Mouse (Mus musculus): ENCODE data around the gene Tnni1. TPM values are rescaled to one million over a fixed set of nuclear protein-coding genes. Genes with fewer than 3 reads are reported as not detected.

Gene Tnni1
- polyA plus RNA-seq, 1 experiment = 1.0 TPM

DNA sequence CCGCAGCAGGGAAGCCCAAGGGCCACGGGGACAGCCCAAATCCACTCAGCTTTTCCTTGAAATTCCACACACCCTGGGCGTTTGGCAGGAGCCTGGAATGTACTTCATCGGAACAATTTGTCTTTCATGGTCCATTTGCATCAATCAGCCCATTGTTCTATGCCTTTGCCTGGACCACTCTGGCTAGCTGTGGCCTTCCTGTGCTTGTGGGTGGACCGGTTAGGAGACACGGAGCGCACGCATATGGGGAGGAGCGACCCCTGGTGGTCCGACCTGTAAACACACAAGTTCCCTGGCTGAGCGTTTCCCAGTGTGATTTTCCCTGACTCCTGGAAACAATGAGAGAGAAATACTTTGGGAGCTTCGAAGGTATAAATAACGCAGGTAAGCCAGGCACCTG, 2.0 kb downstream of the Tnni1 start:
- H3K36me3 ChIP-seq (ENCODE audit: control insufficient read depth, insufficient read depth, low read length, poor library complexity, severe bottlenecking) = no peaks in the 10 kb centered on the region
- H3K9ac ChIP-seq (ENCODE audit: low read depth, poor library complexity, severe bottlenecking) = no peak overlapping the region
- peaks cover 1% of the 10 kb centered on the region for H3K4me1 ChIP-seq (ENCODE audit: control insufficient read depth, insufficient read depth, low read length)
- TF ChIP-seq CTCF (IDR thresholded peaks at IDR 0.05; ENCODE audit: low read depth, low read length) (peak; percentile 97), POLR2A (IDR thresholded peaks at IDR 0.05; ENCODE audit: insufficient read depth, low read length) (no peak)
- H3K4me3 ChIP-seq (ENCODE audit: low read depth, low read length) = no peak overlapping the region
- no peaks in the 10 kb centered on the region for H3K27me3 ChIP-seq (ENCODE audit: control insufficient read depth, insufficient read depth, low read length, poor library complexity, severe bottlenecking)
- H3K27ac ChIP-seq (ENCODE audit: insufficient read depth, low read length) = no peak overlapping the region
- no peaks in the 10 kb centered on the region for H3K9me3 ChIP-seq (replicated peaks; ENCODE audit: control insufficient read depth, insufficient read depth, low read length, poor library complexity, severe bottlenecking)

DNA sequence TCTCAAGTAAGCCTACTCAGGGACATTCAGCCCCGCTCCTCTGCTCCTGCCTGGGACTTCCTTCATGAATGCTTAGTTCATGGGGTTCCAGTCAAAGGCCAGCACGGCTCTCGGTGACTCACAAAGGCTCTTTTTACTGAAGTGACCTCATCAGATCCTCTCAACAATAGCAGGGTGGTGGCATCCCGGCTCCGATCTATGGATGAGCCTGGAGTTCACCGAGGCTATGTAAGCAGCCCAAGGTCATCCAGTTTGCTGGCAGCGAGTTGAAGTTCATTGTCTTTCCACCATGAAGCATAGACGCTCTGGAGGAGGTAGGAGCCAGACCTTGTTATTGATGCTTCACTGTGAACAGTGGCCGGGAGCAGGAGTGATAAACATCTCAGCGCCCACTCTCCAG, 3.6 kb downstream of the Tnni1 start:
- no peak overlapping the region for H3K4me3 ChIP-seq (ENCODE audit: low read depth, low read length)
- H3K9ac ChIP-seq (ENCODE audit: low read depth, poor library complexity, severe bottlenecking) = no peak overlapping the region
- peaks cover 1% of the 10 kb centered on the region for H3K4me1 ChIP-seq (ENCODE audit: control insufficient read depth, insufficient read depth, low read length)
- H3K36me3 ChIP-seq (ENCODE audit: control insufficient read depth, insufficient read depth, low read length, poor library complexity, severe bottlenecking) = no peaks in the 10 kb centered on the region
- TF ChIP-seq CTCF (IDR thresholded peaks at IDR 0.05; ENCODE audit: low read depth, low read length) (no peak), POLR2A (IDR thresholded peaks at IDR 0.05; ENCODE audit: insufficient read depth, low read length) (no peak)
- H3K9me3 ChIP-seq (replicated peaks; ENCODE audit: control insufficient read depth, insufficient read depth, low read length, poor library complexity, severe bottlenecking) = no peaks in the 10 kb centered on the region
- no peaks in the 10 kb centered on the region for H3K27me3 ChIP-seq (ENCODE audit: control insufficient read depth, insufficient read depth, low read length, poor library complexity, severe bottlenecking)
- no peak overlapping the region for H3K27ac ChIP-seq (ENCODE audit: insufficient read depth, low read length)

DNA sequence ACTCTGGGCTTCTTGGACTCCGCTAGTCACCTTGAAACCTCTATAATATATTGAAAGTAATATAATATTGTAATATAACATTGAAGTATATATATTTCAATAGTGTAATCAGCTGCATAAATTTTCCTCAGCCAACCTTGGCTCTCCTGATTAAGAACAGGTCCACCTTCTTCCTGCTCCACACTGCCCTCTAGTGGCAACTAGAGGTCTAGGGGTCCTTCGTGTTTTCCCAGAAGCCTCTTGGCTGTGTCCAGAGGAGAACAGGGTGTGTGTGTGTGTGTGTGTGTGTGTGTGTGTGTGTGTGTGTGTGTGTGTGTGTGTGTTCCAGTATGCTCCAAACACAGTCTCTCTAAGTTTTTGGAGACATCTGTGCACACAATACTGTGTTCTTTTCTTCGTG, 8.6 kb downstream of the Tnni1 start:
- no peaks in the 10 kb centered on the region for H3K27me3 ChIP-seq (ENCODE audit: control insufficient read depth, insufficient read depth, low read length, poor library complexity, severe bottlenecking)
- TF ChIP-seq EP300 (IDR thresholded peaks at IDR 0.05; ENCODE audit: insufficient read depth, low read depth, low read length) = no peak
- TF ChIP-seq CTCF (IDR thresholded peaks at IDR 0.05; ENCODE audit: low read depth, low read length) = peak; percentile 80
- TF ChIP-seq POLR2A (IDR thresholded peaks at IDR 0.05; ENCODE audit: insufficient read depth, low read length) = no peak
- no peaks in the 10 kb centered on the region for H3K36me3 ChIP-seq (ENCODE audit: control insufficient read depth, insufficient read depth, low read length, poor library complexity, severe bottlenecking)
- H3K4me1 ChIP-seq (ENCODE audit: control insufficient read depth, insufficient read depth, low read length) = peaks cover 3% of the 10 kb centered on the region
- H3K27ac ChIP-seq (ENCODE audit: insufficient read depth, low read length) = no peak overlapping the region
- H3K4me3 ChIP-seq (ENCODE audit: low read depth, low read length) = no peak overlapping the region
- H3K9ac ChIP-seq (ENCODE audit: low read depth, poor library complexity, severe bottlenecking) = no peak overlapping the region
- H3K9me3 ChIP-seq (replicated peaks; ENCODE audit: control insufficient read depth, insufficient read depth, low read length, poor library complexity, severe bottlenecking) = no peaks in the 10 kb centered on the region

DNA sequence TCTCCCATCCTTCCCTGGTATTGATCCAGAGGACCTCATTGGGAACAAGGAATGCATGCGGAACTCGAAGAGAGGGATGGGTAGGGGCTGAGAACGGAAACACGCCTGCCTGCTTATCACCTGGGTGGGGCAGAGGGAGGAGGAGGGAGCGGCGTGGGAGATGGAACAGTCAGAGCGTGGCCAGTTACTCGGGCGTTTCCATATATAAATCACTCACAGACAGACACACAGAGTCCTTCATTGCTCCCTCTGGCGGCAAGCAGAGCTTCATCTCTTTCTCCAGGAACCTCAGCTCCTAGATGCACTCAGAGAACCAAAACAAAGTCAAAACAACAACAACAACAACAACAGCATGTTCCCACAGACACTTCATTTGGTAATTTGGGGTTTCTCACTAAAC, 9.5 kb downstream of the Tnni1 start:
- peak overlapping the region; percentile 27; the same call in 1 of the 2 replicates for H3K4me3 ChIP-seq (ENCODE audit: low read depth, low read length)

DNA sequence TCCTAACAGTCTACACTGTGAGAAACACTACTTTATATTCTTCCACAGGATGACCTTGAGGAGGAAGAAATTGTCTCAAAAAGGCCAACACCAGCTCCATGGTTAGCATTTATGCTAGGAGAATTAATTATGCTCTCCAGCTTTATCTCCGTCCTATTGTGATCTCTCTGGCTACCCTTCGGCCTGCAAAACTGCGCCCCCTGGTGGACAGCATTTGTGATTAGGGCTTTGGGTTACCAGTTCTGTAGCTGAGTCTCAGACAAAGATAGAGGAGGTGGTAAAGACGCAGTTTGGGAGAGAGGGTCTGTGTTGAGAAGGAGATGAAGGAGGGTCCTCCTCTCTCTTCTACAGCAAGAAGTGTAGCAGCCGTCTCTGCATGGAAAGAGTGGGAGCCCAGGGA, 10.6 kb downstream of the Tnni1 start:
- Histone ChIP-seq H3K27ac (ENCODE audit: insufficient read depth, low read length) (no peak overlapping the region), H3K9me3 (replicated peaks; ENCODE audit: control insufficient read depth, insufficient read depth, low read length, poor library complexity, severe bottlenecking) (no peaks in the 10 kb centered on the region), H3K27me3 (ENCODE audit: control insufficient read depth, insufficient read depth, low read length, poor library complexity, severe bottlenecking) (no peaks in the 10 kb centered on the region), H3K4me3 (ENCODE audit: low read depth, low read length) (no peak overlapping the region), H3K36me3 (ENCODE audit: control insufficient read depth, insufficient read depth, low read length, poor library complexity, severe bottlenecking) (no peaks in the 10 kb centered on the region), H3K9ac (ENCODE audit: low read depth, poor library complexity, severe bottlenecking) (no peak overlapping the region), H3K4me1 (ENCODE audit: control insufficient read depth, insufficient read depth, low read length) (peaks cover 2% of the 10 kb centered on the region)
- peak; percentile 95 for TF ChIP-seq CTCF (IDR thresholded peaks at IDR 0.05; ENCODE audit: low read depth, low read length)
- TF ChIP-seq EP300 (IDR thresholded peaks at IDR 0.05; ENCODE audit: insufficient read depth, low read depth, low read length) = no peak
- no peak for TF ChIP-seq POLR2A (IDR thresholded peaks at IDR 0.05; ENCODE audit: insufficient read depth, low read length)

More for the DNA sequence above, 9.5 kb downstream of the Tnni1 start:
- 0 out of 2 replicates have a peak overlapping the region, but pooled peaks have one; percentile 19 for H3K9ac ChIP-seq (ENCODE audit: low read depth, poor library complexity, severe bottlenecking)
- H3K36me3 ChIP-seq (ENCODE audit: control insufficient read depth, insufficient read depth, low read length, poor library complexity, severe bottlenecking) = no peaks in the 10 kb centered on the region
- no peak for TF ChIP-seq POLR2A (IDR thresholded peaks at IDR 0.05; ENCODE audit: insufficient read depth, low read length)
- peak; percentile 24 for TF ChIP-seq CTCF (IDR thresholded peaks at IDR 0.05; ENCODE audit: low read depth, low read length)
- no peak for TF ChIP-seq EP300 (IDR thresholded peaks at IDR 0.05; ENCODE audit: insufficient read depth, low read depth, low read length)
- H3K27me3 ChIP-seq (ENCODE audit: control insufficient read depth, insufficient read depth, low read length, poor library complexity, severe bottlenecking) = no peaks in the 10 kb centered on the region
- H3K27ac ChIP-seq (ENCODE audit: insufficient read depth, low read length) = no peak overlapping the region
- H3K4me1 ChIP-seq (ENCODE audit: control insufficient read depth, insufficient read depth, low read length) = peaks cover 2% of the 10 kb centered on the region
- no peaks in the 10 kb centered on the region for H3K9me3 ChIP-seq (replicated peaks; ENCODE audit: control insufficient read depth, insufficient read depth, low read length, poor library complexity, severe bottlenecking)

DNA sequence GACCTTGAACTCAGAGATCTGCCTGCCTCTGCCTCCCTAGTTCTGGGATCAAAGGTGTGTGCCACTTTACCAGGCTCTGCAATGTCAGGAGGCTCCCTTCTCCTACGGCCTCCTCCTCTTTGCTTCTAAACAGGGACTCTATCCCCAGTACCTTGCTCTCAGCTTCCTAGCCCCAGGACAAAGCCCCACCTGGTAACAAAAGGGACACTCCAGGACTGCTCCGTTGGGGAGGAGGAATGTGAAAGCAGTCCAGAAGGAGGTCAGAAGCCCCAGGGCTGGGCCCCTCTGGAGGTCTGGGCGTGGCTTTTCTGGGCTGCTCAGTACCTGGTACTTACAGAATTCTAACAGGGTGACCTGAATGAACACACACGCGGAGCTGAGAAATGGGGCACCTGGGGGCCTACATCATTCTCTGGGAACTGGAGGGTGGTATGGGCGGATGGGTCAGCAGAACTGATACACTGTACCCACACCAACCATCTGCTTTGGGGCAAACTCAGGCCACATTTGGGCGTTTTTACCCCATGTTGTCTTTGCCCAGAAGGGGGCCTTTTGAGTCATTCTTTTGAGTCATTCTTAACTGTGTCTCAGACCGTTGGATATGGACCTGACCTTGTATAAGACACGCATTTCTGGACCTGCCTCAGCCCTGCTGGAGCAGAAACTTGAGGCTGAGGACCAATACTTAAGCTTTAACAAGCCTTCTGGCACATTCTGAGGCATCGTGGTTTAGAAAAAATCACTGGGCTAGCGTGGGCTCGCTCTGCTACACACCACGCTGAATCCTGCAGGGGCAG, 13.1 kb downstream of the Tnni1 start:
- no peaks in the 10 kb centered on the region for H3K27me3 ChIP-seq (ENCODE audit: control insufficient read depth, insufficient read depth, low read length, poor library complexity, severe bottlenecking)
- no peaks in the 10 kb centered on the region for H3K9me3 ChIP-seq (replicated peaks; ENCODE audit: control insufficient read depth, insufficient read depth, low read length, poor library complexity, severe bottlenecking)
- no peak overlapping the region for H3K9ac ChIP-seq (ENCODE audit: low read depth, poor library complexity, severe bottlenecking)
- no peak overlapping the region for H3K4me3 ChIP-seq (ENCODE audit: low read depth, low read length)
- peak overlapping the region; percentile 53; the same call in 1 of the 2 replicates for H3K27ac ChIP-seq (ENCODE audit: insufficient read depth, low read length)
- TF ChIP-seq EP300 (IDR thresholded peaks at IDR 0.05; ENCODE audit: insufficient read depth, low read depth, low read length) = no peak
- TF ChIP-seq POLR2A (IDR thresholded peaks at IDR 0.05; ENCODE audit: insufficient read depth, low read length) = no peak
- no peak for TF ChIP-seq CTCF (IDR thresholded peaks at IDR 0.05; ENCODE audit: low read depth, low read length)
- peaks cover 2% of the 10 kb centered on the region for H3K4me1 ChIP-seq (ENCODE audit: control insufficient read depth, insufficient read depth, low read length)
- H3K36me3 ChIP-seq (ENCODE audit: control insufficient read depth, insufficient read depth, low read length, poor library complexity, severe bottlenecking) = no peaks in the 10 kb centered on the region
